Mouse (Mus musculus) stomach, embryonic 14.5 days (tissue): ENCODE results near the gene Lonrf2. TPM values are rescaled to one million over a fixed set of nuclear protein-coding genes. Genes with fewer than 3 reads are reported as not detected.

Experiments
- ATAC-seq: fragments of 200-750 bp; cut with Nextera tagmentation; 2 replicates; pipeline ENCODE4 v1.8.0; 2017; ENCODE audit warnings: low read depth, moderate TSS enrichment; ENCODE audit not compliant: insufficient number of reproducible peaks, insufficient read depth, low FRiP score
- H3K27ac ChIP-seq: fragments of 300-500 bp; sonication (generic); 2 replicates; pipeline ENCODE4 v1.5.1; 2014; ENCODE audit warnings: mild to moderate bottlenecking, low read length, moderate library complexity, mixed read lengths
- H3K27me3 ChIP-seq: fragments of 300-500 bp; sonication (generic); 2 replicates; pipeline ENCODE4 v1.6.1; 2014; ENCODE audit warnings: low read length, control low read depth, mixed read lengths; ENCODE audit not compliant: control insufficient read depth, insufficient read depth
- H3K36me3 ChIP-seq: fragments of 300-500 bp; sonication (generic); 2 replicates; pipeline ENCODE4 v1.6.1; 2014; ENCODE audit warnings: mild to moderate bottlenecking, control low read depth, low read length, moderate library complexity, mixed read lengths; ENCODE audit not compliant: control insufficient read depth, insufficient read depth
- H3K4me1 ChIP-seq: fragments of 300-500 bp; sonication (generic); 2 replicates; pipeline ENCODE4 v1.6.1; 2014; ENCODE audit warnings: low read length, control low read depth, mixed read lengths; ENCODE audit not compliant: control insufficient read depth, insufficient read depth
- H3K4me2 ChIP-seq: fragments of 300-500 bp; sonication (generic); replicated peaks from 2 replicates; pipeline ENCODE4 v1.6.1; 2014; ENCODE audit warnings: low read depth, low read length, control low read depth
- H3K4me3 ChIP-seq: fragments of 300-500 bp; sonication (generic); 2 replicates; pipeline ENCODE4 v1.5.1; 2014; ENCODE audit warnings: low read depth, low read length, control low read depth
- H3K9ac ChIP-seq: fragments of 300-500 bp; sonication (generic); replicated peaks from 2 replicates; pipeline ENCODE4 v1.6.1; 2014; ENCODE audit warnings: low read depth, mild to moderate bottlenecking, control low read depth, low read length, moderate library complexity, mixed read lengths
- H3K9me3 ChIP-seq: fragments of 300-500 bp; sonication (generic); 2 replicates; pipeline ENCODE4 v1.6.1; 2016; ENCODE audit warnings: low read depth, low read length, control low read depth; ENCODE audit not compliant: control insufficient read depth
- WGBS: fragments of 180-500 bp; shearing (Covaris S2); extraction: QIAGEN DNeasy Blood & Tissue Kit; methylation state at CpG from one replicate; pipeline ENCODE4 v1.1.7; 2014; 5-methylcytosine and 5-hydroxymethylcytosine counted together
- polyA plus RNA-seq: library from polyadenylated mRNA; unstranded; fragments of >200 nt; fragmentation: Nextera tagmentation; extraction: Ambion mirVana; gene quantifications from 2 replicates; pipeline ENCODE4 v1.2.1, GENCODE M21; 2014

Lonrf2 gene
- polyA plus RNA-seq, 1 experiment from 2014 or later = 2.0 TPM

DNA sequence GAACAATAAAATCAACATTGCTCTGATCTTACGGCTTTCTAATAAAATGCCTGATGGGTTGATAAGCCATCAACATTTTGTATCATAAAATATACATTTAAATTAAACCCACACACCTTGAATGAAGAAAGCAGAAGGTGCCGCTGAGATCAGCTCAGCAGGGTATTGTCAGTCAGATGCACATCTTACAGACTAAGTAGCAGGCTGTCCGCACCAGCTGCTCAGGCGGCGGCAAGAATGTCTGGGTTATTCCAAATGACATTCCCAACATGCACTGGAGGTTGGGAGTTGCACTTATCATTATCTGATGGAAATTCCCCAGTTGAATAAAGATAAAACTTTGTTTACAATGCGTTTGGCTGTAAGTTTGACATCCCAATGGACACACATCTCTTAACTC is 39.6 kb downstream of the Lonrf2 start:
- Histone ChIP-seq H3K36me3 (no peaks in the 10 kb centered on the region), H3K9ac (no peak overlapping the region), H3K27ac (no peak overlapping the region), H3K4me1 (no peaks in the 10 kb centered on the region), H3K4me3 (no peak overlapping the region), H3K27me3 (no peaks in the 10 kb centered on the region), H3K4me2 (no peak overlapping the region), H3K9me3 (no peaks in the 10 kb centered on the region)
- 72% methylated on average over 6 of the region's 6 CpGs for WGBS
- no peak for ATAC-seq

DNA sequence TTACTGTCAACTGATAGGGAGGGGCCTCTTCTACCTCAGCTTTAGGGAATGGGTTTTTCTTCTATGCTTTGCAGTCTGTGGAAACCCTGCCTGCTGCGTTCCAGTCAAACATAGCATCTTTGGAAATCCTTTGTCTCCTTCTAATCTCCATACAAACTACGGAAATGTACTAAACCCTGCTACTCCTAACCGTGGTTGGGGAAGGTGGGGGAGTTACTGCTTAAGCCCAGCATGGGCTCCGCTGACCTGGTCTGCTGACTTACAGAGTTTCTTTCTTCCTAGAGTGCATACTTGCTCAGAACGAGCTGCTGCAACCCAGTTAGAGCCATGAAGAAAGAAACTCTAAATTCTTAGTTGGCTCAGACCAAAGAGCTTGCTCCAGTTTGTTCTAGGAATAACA is 41.0 kb downstream of the Lonrf2 start:
- Histone ChIP-seq H3K9me3 (no peaks in the 10 kb centered on the region), H3K27ac (no peak overlapping the region), H3K4me1 (no peaks in the 10 kb centered on the region), H3K9ac (no peak overlapping the region), H3K4me3 (no peak overlapping the region), H3K36me3 (no peaks in the 10 kb centered on the region), H3K27me3 (no peaks in the 10 kb centered on the region), H3K4me2 (no peak overlapping the region)
- 68% methylated on average over 5 of the region's 5 CpGs for WGBS
- ATAC-seq = no peak

DNA sequence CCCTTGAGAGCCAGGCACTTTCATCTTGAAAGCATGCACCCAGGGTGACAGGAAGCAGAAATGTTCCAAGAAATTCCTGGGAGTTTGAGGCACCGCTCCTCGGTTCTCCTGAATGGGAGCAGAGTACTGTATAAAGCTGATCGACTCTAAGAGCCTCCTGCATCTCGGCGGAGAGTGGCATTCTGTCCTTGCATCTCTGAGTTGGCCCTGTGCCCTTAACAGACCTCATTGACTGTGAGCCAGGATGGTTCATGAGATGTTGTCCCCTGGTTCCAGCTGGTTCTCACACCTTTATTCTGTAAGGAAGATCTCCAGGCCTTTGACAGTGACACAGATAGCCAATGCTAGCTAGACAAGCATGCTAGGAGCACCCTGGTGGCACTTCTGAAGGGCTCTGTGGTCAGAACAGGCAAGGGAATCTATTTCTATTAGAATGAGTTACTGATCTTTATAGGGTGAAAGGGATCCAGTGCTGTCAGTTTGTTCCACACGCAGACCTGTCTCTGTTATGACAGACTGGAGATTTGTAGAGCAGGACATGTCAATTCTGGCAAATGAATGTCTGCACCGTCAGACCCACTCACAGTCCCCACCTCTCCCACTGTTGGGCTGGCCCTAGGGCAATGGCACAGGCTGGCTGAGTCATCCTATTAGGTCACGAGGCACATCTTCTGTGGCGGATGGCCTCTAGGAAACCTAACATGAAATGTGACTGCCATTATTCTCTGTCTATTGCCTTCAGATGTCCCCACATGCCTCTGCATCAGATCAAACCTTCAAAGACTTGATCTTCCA is 45.3 kb downstream of the Lonrf2 start:
- no peaks in the 10 kb centered on the region for H3K36me3 ChIP-seq
- H3K4me2 ChIP-seq = no peak overlapping the region
- no peak for ATAC-seq
- H3K27me3 ChIP-seq = no peaks in the 10 kb centered on the region
- 79% methylated on average over 9 of the region's 9 CpGs for WGBS
- H3K27ac ChIP-seq = no peak overlapping the region
- no peak overlapping the region for H3K4me3 ChIP-seq
- H3K9ac ChIP-seq = no peak overlapping the region
- no peaks in the 10 kb centered on the region for H3K9me3 ChIP-seq
- no peaks in the 10 kb centered on the region for H3K4me1 ChIP-seq

DNA sequence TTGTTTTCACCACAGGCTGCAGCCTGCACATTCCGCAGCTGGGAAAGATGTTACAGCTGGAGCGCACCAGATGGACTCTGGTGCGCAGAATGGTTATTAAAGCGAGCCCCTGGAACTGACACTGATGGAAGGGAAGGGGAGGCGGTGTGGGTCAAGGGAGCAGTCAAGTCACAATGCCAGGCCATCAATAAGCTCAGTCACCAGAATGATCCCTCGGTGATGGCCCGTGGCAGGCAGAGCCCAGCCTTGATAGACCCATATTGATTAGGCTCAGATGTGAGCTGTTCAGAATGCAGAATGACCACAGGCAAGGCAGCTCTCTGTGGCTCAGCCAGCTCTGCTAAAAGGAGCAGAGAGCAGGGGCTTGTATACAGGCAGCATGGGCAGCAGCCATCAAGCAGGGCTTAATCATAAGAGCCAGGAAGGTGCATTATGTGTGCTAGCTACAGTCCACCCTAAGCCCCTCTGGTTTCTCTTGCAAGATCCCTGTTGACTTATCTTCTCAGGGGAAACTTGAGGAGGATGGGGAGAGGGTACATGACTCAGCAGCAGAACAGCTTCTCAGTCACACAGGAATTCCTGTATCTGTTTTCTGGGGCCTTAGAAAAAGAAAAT is 46.4 kb downstream of the Lonrf2 start:
- Histone ChIP-seq H3K9ac (no peak overlapping the region), H3K9me3 (no peaks in the 10 kb centered on the region), H3K36me3 (no peaks in the 10 kb centered on the region), H3K27ac (no peak overlapping the region), H3K4me1 (no peaks in the 10 kb centered on the region), H3K4me3 (no peak overlapping the region), H3K27me3 (no peaks in the 10 kb centered on the region), H3K4me2 (no peak overlapping the region)
- no peak for ATAC-seq
- 58% methylated on average over 7 of the region's 7 CpGs for WGBS

GRCm38 (mm10) chr1:38788904-38789303 is 47.6 kb downstream of the Lonrf2 start:
- no peak overlapping the region for H3K9ac ChIP-seq
- H3K4me1 ChIP-seq = no peaks in the 10 kb centered on the region
- 75% methylated on average over 3 of the region's 3 CpGs for WGBS
- H3K9me3 ChIP-seq = no peaks in the 10 kb centered on the region
- no peaks in the 10 kb centered on the region for H3K27me3 ChIP-seq
- no peaks in the 10 kb centered on the region for H3K36me3 ChIP-seq
- H3K4me3 ChIP-seq = no peak overlapping the region
- no peak overlapping the region for H3K4me2 ChIP-seq
- no peak for ATAC-seq
- H3K27ac ChIP-seq = no peak overlapping the region

- H3K27ac ChIP-seq = no peak overlapping the region
- H3K9me3 ChIP-seq = no peaks in the 10 kb centered on the region
- no peaks in the 10 kb centered on the region for H3K27me3 ChIP-seq
- 7% methylated on average over 5 of the region's 5 CpGs for WGBS
- no peaks in the 10 kb centered on the region for H3K4me1 ChIP-seq
- H3K4me3 ChIP-seq = no peak overlapping the region
- no peak overlapping the region for H3K4me2 ChIP-seq
- no peak for ATAC-seq
- no peaks in the 10 kb centered on the region for H3K36me3 ChIP-seq
- H3K9ac ChIP-seq = no peak overlapping the region
Observed at GRCm38 (mm10) chr1:38787443-38787842, 49.1 kb downstream of the Lonrf2 start.

DNA sequence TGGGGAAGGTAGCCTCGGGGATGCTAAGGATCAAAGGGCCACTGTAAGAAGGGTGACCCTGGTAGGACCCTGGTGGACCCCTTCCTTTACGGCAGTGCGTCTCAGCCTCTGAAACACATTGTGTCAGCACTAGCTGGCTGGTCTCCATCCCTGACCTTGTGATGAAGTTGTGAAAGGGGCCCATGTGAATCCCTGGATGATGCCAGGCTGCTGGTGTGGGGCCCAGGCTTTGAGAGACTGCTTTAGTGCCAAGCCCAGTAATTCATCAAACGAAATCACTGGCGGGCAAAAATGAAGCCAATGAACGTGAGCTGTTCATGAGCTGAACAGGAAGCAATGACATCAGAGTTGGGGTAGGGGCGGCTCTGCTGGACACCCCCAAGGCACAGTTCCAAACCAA is 50.2 kb downstream of the Lonrf2 start:
- H3K4me3 ChIP-seq = no peak overlapping the region
- H3K4me1 ChIP-seq = no peaks in the 10 kb centered on the region
- H3K36me3 ChIP-seq = no peaks in the 10 kb centered on the region
- 71% methylated on average over 7 of the region's 7 CpGs for WGBS
- H3K27ac ChIP-seq = no peak overlapping the region
- no peak overlapping the region for H3K4me2 ChIP-seq
- no peak for ATAC-seq
- no peak overlapping the region for H3K9ac ChIP-seq
- no peaks in the 10 kb centered on the region for H3K9me3 ChIP-seq
- no peaks in the 10 kb centered on the region for H3K27me3 ChIP-seq

- Histone ChIP-seq H3K27ac (no peak overlapping the region), H3K36me3 (no peaks in the 10 kb centered on the region), H3K27me3 (no peaks in the 10 kb centered on the region), H3K9me3 (no peaks in the 10 kb centered on the region), H3K4me3 (no peak overlapping the region), H3K4me2 (no peak overlapping the region), H3K9ac (no peak overlapping the region), H3K4me1 (no peaks in the 10 kb centered on the region)
- no peak for ATAC-seq
- 100% methylated on average over 1 of the region's 1 CpGs for WGBS
Observed at GRCm38 (mm10) chr1:38778271-38778670, 58.2 kb downstream of the Lonrf2 start.
